Mouse (Mus musculus): ENCODE measurements at regions not wholly inside any gene's neighbourhood (a gene's known extent, or its start where the extent isn't known, plus 50 kb on each side); places are given as distances from the start of the nearest gene placed in this dataset.

DNA sequence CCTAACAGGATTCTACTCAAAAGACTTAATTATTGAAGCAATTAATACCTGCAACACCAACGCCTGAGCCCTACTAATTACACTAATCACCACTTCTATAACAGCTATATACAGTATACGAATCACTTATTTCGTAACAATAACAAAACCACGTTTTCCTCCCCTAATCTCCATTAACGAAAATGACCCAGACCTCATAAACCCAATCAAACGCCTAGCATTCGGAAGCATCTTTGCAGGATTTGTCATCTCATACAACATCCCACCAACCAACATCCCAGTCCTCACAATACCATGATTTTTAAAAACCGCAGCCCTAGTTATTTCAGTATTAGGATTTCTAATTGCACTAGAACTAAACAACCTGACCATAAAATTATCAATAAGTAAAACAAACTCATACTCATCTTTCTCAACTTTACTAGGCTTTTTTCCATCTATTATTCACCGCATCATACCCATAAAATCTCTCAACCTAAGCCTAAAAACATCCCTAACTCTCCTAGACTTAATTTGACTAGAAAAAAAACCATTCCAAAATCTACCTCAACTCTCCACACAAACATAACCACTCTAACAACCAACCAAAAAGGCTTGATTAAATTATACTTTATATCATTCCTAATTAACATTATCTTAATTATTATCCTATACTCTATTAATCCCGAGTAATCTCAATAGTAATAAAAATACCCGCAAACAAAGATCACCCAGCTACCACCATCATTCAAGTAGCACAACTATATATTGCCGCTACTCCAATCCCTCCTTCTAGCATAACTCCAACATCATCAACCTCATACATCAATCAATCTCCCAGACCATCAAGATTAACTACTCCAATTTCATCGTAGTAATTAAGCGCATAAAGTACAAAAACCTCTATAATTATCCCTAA, 830.9 kb upstream of the Tyrp1 start:
- no peak overlapping the region for H3K4me2 ChIP-seq (replicated peaks)
- WGBS, result 87% methylated on average over 14 of the region's 14 CpGs

DNA sequence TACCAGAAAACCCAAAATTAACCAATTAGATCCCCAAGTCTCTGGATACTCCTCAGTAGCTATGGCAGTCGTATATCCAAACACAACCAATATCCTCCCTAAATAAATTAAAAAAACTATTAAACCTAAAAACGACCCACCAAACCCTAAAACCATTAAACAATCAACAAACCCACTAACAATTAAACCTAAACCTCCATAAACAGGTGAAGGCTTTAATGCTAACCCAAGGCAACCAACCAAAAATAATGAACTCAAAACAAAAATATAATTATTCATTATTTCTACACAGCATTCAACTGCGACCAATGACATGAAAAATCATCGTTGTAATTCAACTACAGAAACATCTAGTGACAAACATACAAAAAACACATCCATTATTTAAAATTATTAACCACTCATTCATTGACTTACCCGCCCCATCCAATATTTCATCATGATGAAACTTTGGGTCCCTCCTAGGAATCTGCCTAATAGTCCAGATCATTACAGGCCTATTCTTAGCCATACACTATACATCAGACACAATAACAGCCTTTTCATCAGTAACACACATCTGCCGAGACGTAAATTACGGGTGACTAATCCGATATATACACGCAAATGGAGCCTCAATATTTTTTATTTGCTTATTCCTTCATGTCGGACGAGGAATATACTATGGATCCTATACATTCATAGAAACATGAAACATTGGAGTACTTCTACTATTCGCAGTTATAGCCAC, 830.1 kb upstream of the Tyrp1 start:
- no peaks in the 10 kb centered on the region for H3K36me3 ChIP-seq
- 82% methylated on average over 13 of the region's 13 CpGs for WGBS
- no peak overlapping the region for H3K27ac ChIP-seq
- no peak overlapping the region for H3K4me3 ChIP-seq
- no peak overlapping the region for H3K9ac ChIP-seq
- no peak overlapping the region for H3K4me2 ChIP-seq (replicated peaks)
- H3K9me3 ChIP-seq, result no peaks in the 10 kb centered on the region
- ATAC-seq (ENCODE audit: low FRiP score, low read depth), result peak; percentile 94
- H3K4me1 ChIP-seq, result no peaks in the 10 kb centered on the region
- no peaks in the 10 kb centered on the region for H3K27me3 ChIP-seq

More for the DNA sequence above, 830.9 kb upstream of the Tyrp1 start:
- no peaks in the 10 kb centered on the region for H3K36me3 ChIP-seq
- no peaks in the 10 kb centered on the region for H3K27me3 ChIP-seq
- no peaks in the 10 kb centered on the region for H3K4me1 ChIP-seq
- ATAC-seq (ENCODE audit: low FRiP score, low read depth), result peak; percentile 100
- H3K4me3 ChIP-seq, result no peak overlapping the region
- no peaks in the 10 kb centered on the region for H3K9me3 ChIP-seq
- H3K9ac ChIP-seq, result no peak overlapping the region
- H3K27ac ChIP-seq, result no peak overlapping the region

DNA sequence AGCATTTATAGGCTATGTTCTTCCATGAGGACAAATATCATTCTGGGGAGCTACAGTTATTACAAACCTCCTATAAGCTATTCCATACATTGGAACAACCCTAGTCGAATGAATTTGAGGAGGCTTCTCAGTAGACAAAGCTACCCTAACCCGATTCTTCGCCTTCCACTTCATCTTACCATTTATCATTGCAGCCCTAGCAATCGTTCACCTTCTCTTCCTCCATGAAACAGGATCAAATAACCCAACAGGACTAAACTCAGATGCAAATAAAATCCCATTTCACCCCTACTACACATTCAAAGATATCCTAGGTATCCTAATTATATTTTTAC, 829.6 kb upstream of the Tyrp1 start:
- Histone ChIP-seq H3K36me3 (no peaks in the 10 kb centered on the region), H3K9ac (no peak overlapping the region), H3K27me3 (no peaks in the 10 kb centered on the region), H3K4me3 (no peak overlapping the region), H3K9me3 (no peaks in the 10 kb centered on the region), H3K4me1 (no peaks in the 10 kb centered on the region), H3K27ac (no peak overlapping the region), H3K4me2 (replicated peaks) (no peak overlapping the region)
- no peak for ATAC-seq (ENCODE audit: low FRiP score, low read depth)
- WGBS, result 90% methylated on average over 4 of the region's 4 CpGs

DNA sequence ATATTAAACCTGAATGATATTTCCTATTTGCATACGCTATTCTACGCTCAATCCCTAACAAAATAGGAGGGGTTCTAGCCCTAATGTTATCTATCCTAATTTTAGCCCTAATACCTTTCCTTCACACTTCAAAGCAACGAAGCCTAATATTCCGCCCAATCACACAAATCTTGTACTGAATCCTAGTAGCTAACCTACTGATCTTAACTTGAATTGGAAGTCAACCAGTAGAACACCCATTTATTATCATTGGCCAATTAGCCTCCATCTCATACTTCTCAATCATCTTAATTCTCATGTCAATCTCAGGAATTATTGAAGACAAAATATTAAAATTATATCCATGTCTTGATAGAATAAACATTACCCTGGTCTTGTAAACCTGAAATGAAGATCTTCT, 829.1 kb upstream of the Tyrp1 start:
- no peak overlapping the region for H3K4me3 ChIP-seq
- H3K27ac ChIP-seq, result no peak overlapping the region
- no peaks in the 10 kb centered on the region for H3K27me3 ChIP-seq
- no peak overlapping the region for H3K4me2 ChIP-seq (replicated peaks)
- H3K4me1 ChIP-seq, result no peaks in the 10 kb centered on the region
- H3K9ac ChIP-seq, result no peak overlapping the region
- WGBS, result 90% methylated on average over 4 of the region's 4 CpGs
- no peak for ATAC-seq (ENCODE audit: low FRiP score, low read depth)
- H3K36me3 ChIP-seq, result no peaks in the 10 kb centered on the region
- H3K9me3 ChIP-seq, result no peaks in the 10 kb centered on the region

DNA sequence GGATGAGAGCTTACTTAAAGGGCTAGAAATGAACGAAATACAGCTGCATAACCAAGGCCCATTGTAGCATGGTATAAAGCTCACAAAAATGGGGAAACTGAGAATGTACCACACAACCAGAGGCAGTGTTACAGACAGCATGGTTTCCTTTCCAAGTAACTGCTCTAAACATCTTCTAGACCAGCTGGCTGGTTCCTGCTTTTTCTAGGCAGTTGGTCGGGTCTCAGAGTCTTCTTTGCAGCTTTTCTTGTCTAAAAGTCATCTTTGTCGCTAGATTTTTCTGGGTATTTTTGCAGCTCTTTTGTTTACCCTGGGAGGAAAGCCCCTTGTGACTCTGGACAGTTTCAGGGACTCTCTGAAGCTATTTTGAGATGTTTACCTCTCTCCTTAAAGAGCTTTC, 806.0 kb upstream of the Tyrp1 start:
- H3K4me3 ChIP-seq, result no peak overlapping the region
- H3K27ac ChIP-seq, result no peak overlapping the region
- 72% methylated on average over 3 of the region's 3 CpGs for WGBS
- no peak overlapping the region for H3K9ac ChIP-seq
- no peak for ATAC-seq (ENCODE audit: low FRiP score, low read depth)
- H3K36me3 ChIP-seq, result no peaks in the 10 kb centered on the region
- H3K4me2 ChIP-seq (replicated peaks), result no peak overlapping the region
- H3K27me3 ChIP-seq, result no peaks in the 10 kb centered on the region
- H3K9me3 ChIP-seq, result no peaks in the 10 kb centered on the region
- H3K4me1 ChIP-seq, result no peaks in the 10 kb centered on the region

DNA sequence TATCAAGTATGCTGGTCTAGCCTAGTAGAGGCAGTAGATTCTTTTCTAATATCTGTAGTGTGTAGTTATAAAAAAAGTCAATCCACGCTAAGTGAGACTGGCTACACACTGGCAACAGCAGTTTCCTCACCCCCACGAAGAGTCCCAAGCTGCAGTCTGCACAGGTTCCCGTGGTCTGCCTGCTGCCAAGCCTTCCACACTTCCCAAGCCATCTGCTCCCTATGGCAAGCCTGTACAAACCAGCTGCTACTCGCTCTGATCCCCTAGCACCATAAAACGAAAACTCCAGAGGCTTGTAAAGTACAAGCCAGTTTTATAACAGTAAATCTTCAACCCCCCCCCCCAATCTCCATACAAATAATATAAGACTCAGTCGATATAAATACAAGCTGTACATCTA, 786.0 kb upstream of the Tyrp1 start:
- Histone ChIP-seq H3K4me2 (replicated peaks) (no peak overlapping the region), H3K9ac (no peak overlapping the region), H3K9me3 (no peaks in the 10 kb centered on the region), H3K27me3 (no peaks in the 10 kb centered on the region), H3K4me3 (no peak overlapping the region), H3K36me3 (no peaks in the 10 kb centered on the region), H3K27ac (no peak overlapping the region), H3K4me1 (no peaks in the 10 kb centered on the region)
- peak; percentile 66; the same call in 1 of the 2 replicates for ATAC-seq (ENCODE audit: low FRiP score, low read depth)
- WGBS, result 55% methylated on average over 6 of the region's 6 CpGs
